ENCODE assay signal across 13 mouse cellular contexts in the genomic region with DNA sequence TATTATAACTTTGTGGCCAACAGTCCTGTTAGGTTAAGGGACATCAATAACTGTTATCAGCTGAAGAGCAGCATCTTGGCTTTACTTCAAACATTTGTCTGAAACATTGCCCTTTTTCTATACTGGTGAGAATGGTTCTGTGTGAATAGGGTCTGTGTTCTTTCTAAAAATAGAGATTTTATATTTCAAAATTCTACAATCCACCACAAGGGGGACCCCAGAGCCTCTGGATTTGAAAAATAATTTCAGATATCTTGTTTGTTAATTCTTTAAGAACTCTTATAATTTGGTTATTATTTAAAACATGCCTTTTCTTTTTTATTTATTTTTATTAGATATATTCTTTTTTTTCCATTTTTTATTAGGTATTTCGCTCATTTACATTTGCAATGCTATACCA. TPM values are rescaled to one million over a fixed set of nuclear protein-coding genes. Genes with fewer than 3 reads are reported as not detected.
DNase-seq lines count a peak whose midpoint lies in the region; ATAC-seq and TF ChIP-seq lines count a peak whose summit lies in the region.
"Had no signal": no experiment of that assay in that cellular context is flagged by ENCODE, and none has a peak within 500 bp of the region (broad histone marks: within the 10 kb centered on the region; RNA-seq: fewer than 3 reads in every experiment).

No protein-coding gene starts in this region.

- peak; percentile 4 to 64 (median 50); a peak in 4 of 6 replicates for TF ChIP-seq CTCF in MEL (IDR thresholded peaks at IDR 0.05 in 2 of 3, conservative IDR thresholded peaks at IDR 0.05 in 1 of 3; ENCODE audit: control insufficient read depth in 1 of 3, insufficient read depth in 1 of 3, low read depth in 2 of 3, low read length in 3 of 3, poor library complexity in 1 of 3, severe bottlenecking in 1 of 3)

- no peak overlapping the region for H3K4me3 ChIP-seq in hindbrain, embryonic 11.5 days (ENCODE audit: low read depth, low read length)
- H3K4me3 ChIP-seq in hindbrain, embryonic 13.5 days: no peak overlapping the region
- H3K4me3 ChIP-seq in MEL (ENCODE audit: control insufficient read depth in 1 of 2, insufficient read depth in 1 of 2, low read depth in 2 of 2, low read length in 2 of 2): no peak overlapping the region
- H3K4me3 ChIP-seq: forebrain, embryonic 15.5 days; hindbrain, embryonic 10.5 days; limb, embryonic 10.5 days; neural tube, embryonic 12.5 days had no signal

- no peaks in the 10 kb centered on the region for H3K4me1 ChIP-seq in hindbrain, embryonic 11.5 days (replicated peaks; ENCODE audit: control insufficient read depth, insufficient read depth, low read length)
- no peaks in the 10 kb centered on the region for H3K4me1 ChIP-seq in hindbrain, embryonic 13.5 days (replicated peaks)
- no peaks in the 10 kb centered on the region for H3K4me1 ChIP-seq in MEL (ENCODE audit: control insufficient read depth in 1 of 2, insufficient read depth in 2 of 2, low read length in 2 of 2)
- H3K4me1 ChIP-seq: forebrain, embryonic 15.5 days; hindbrain, embryonic 10.5 days; limb, embryonic 10.5 days; neural tube, embryonic 12.5 days had no signal

- no peak overlapping the region for H3K4me2 ChIP-seq in hindbrain, embryonic 11.5 days (replicated peaks; ENCODE audit: low read depth, low read length)
- H3K4me2 ChIP-seq in hindbrain, embryonic 13.5 days: no peak overlapping the region
- H3K4me2 ChIP-seq: forebrain, embryonic 15.5 days; neural tube, embryonic 12.5 days had no signal

- no peaks in the 10 kb centered on the region for H3K79me2 ChIP-seq in MEL (ENCODE audit: control insufficient read depth, insufficient read depth, low read length, poor library complexity)

- no peaks in the 10 kb centered on the region for H3K36me3 ChIP-seq in hindbrain, embryonic 11.5 days (ENCODE audit: control insufficient read depth, insufficient read depth, low read length)
- no peaks in the 10 kb centered on the region for H3K36me3 ChIP-seq in hindbrain, embryonic 13.5 days
- no peaks in the 10 kb centered on the region for H3K36me3 ChIP-seq in MEL (ENCODE audit: control insufficient read depth in 1 of 2, insufficient read depth in 2 of 2, low read length in 2 of 2)
- H3K36me3 ChIP-seq: forebrain, embryonic 15.5 days; hindbrain, embryonic 10.5 days; limb, embryonic 10.5 days; neural tube, embryonic 12.5 days had no signal

- H3K27me3 ChIP-seq in hindbrain, embryonic 11.5 days (ENCODE audit: control insufficient read depth, insufficient read depth, low read length): no peaks in the 10 kb centered on the region
- H3K27me3 ChIP-seq in hindbrain, embryonic 13.5 days: no peaks in the 10 kb centered on the region
- 0 out of 4 replicates have a peak, but pooled peaks cover 0 to 1% of the 10 kb centered on the region in 2 experiments for H3K27me3 ChIP-seq in MEL (ENCODE audit: control insufficient read depth in 1 of 2, insufficient read depth in 2 of 2, low read length in 2 of 2)
- H3K27me3 ChIP-seq: forebrain, embryonic 15.5 days; neural tube, embryonic 12.5 days had no signal

- peak; percentile 9 for DNase-seq in hindbrain, embryonic 11.5 days (ENCODE audit: low spot score)
- peak; percentile 6 for DNase-seq in lung, postnatal 10 days
- no peak for DNase-seq in lung, postnatal 25 days (ENCODE audit: low spot score)
- peak; percentile 44 for DNase-seq in MEL (ENCODE audit: low read depth, low spot score)
- DNase-seq in naive thymus-derived CD4-positive, alpha-beta T cell, adult 2 months (ENCODE audit: low read depth): peak; percentile 31
- DNase-seq: heart, adult 11 months; right cerebral cortex, postnatal 25 days had no signal

- no peak overlapping the region for H3K9ac ChIP-seq in hindbrain, embryonic 11.5 days (ENCODE audit: low read depth, low read length)
- no peak overlapping the region for H3K9ac ChIP-seq in hindbrain, embryonic 13.5 days
- no peak overlapping the region for H3K9ac ChIP-seq in MEL (ENCODE audit: control insufficient read depth, low read depth, low read length, poor library complexity, severe bottlenecking)
- H3K9ac ChIP-seq: forebrain, embryonic 15.5 days; neural tube, embryonic 12.5 days had no signal

- no peak for TF ChIP-seq POLR2A in MEL (IDR thresholded peaks at IDR 0.05; ENCODE audit: control insufficient read depth in 1 of 2, insufficient read depth in 1 of 2, low read depth in 1 of 2, low read length in 2 of 2, poor library complexity in 1 of 2)

- no peaks in the 10 kb centered on the region for H3K9me3 ChIP-seq in hindbrain, embryonic 11.5 days (ENCODE audit: control insufficient read depth, low read length)
- no peaks in the 10 kb centered on the region for H3K9me3 ChIP-seq in hindbrain, embryonic 13.5 days
- H3K9me3 ChIP-seq in MEL (replicated peaks; ENCODE audit: insufficient read depth, low read length): no peaks in the 10 kb centered on the region
- H3K9me3 ChIP-seq: forebrain, embryonic 15.5 days; hindbrain, embryonic 10.5 days; limb, embryonic 10.5 days; neural tube, embryonic 12.5 days had no signal

- no peak for ATAC-seq in hindbrain, embryonic 11.5 days (ENCODE audit: low FRiP score)
- ATAC-seq in hindbrain, embryonic 13.5 days (ENCODE audit: low FRiP score): no peak
- ATAC-seq in monocyte, adult 5-6 weeks (replicated peaks; ENCODE audit: insufficient number of reproducible peaks, low FRiP score, low TSS enrichment, poor library complexity, severe bottlenecking): no peak
- ATAC-seq: forebrain, embryonic 15.5 days had no signal

- WGBS in hindbrain, embryonic 11.5 days: 80% methylated on average over 1 of the region's 1 CpGs
- 92% methylated on average over 1 of the region's 1 CpGs for WGBS in hindbrain, embryonic 13.5 days

- TF ChIP-seq EP300 in MEL (IDR thresholded peaks at IDR 0.05; ENCODE audit: low read depth in 1 of 2, low read length in 2 of 2): no peak

- TF ChIP-seq RAD21 in MEL (IDR thresholded peaks at IDR 0.05; ENCODE audit: low read depth, low read length): peak; percentile 95

- H3K27ac ChIP-seq in hindbrain, embryonic 11.5 days (ENCODE audit: low read depth, low read length): no peak overlapping the region
- H3K27ac ChIP-seq in hindbrain, embryonic 13.5 days: no peak overlapping the region
- no peak overlapping the region for H3K27ac ChIP-seq in MEL (ENCODE audit: control insufficient read depth, low read depth, low read length)
- H3K27ac ChIP-seq: forebrain, embryonic 15.5 days; hindbrain, embryonic 10.5 days; limb, embryonic 10.5 days; neural tube, embryonic 12.5 days had no signal

TF ChIP-seq in MEL, 35 proteins besides CTCF, POLR2A, EP300 and RAD21:
- peak; percentile 87 for TF ChIP-seq SMC3 (IDR thresholded peaks at IDR 0.05; ENCODE audit: low read depth, low read length)
- peak; percentile 88 for TF ChIP-seq ZC3H11A (IDR thresholded peaks at IDR 0.05; ENCODE audit: low read depth, low read length)
- TF ChIP-seq JUND (IDR thresholded peaks at IDR 0.05; ENCODE audit: low read depth, low read length): no peak

RNA-seq across cellular contexts. Expression of a gene that starts 42.2 kb away (rescaled TPM):
- 41.7 and 42.1 TPM in 2 replicates for polyA plus RNA-seq in hindbrain, embryonic 11.5 days (2014; fragmentation: Nextera tagmentation; extraction: Ambion mirVana)
- 24.6 and 25.5 TPM in 2 replicates for polyA plus RNA-seq in hindbrain, embryonic 13.5 days (2015; fragmentation: Nextera tagmentation; extraction: Ambion mirVana)
- total RNA-seq in MEL (2012; rRNA removed): 20.5 and 23.0 TPM in 2 replicates
- polyA plus RNA-seq in MEL (2012; ENCODE audit: insufficient read depth in 1 of 2, insufficient read length in 2 of 2, low read depth in 1 of 2, low replicate concordance in 2 of 2, missing spikeins in 1 of 2): 10 to 100 TPM in 1 of 2 experiments, not detected in 1; 12.0 TPM
- 46.7 to 82.2 TPM (median 53.1 TPM) in 3 replicates for total RNA-seq in monocyte, adult 5-6 weeks (2017)
